In genomic region chr7:28716590-28717281, GRCm38 (mm10) we compare ENCODE assay signal across 8 mouse cellular contexts. TPM values are rescaled to one million over a fixed set of nuclear protein-coding genes. Genes with fewer than 3 reads are reported as not detected.
DNase-seq lines count a peak whose midpoint lies in the region; ATAC-seq lines count a peak whose summit lies in the region.

TSS of gene Fbxo17 (plus strand) at chr7:28716804.

- 4% methylated on average over 36 of the region's 36 CpGs for WGBS in hindbrain, embryonic 12.5 days
- WGBS in liver, embryonic 13.5 days (ENCODE audit: insufficient replicate concordance) = 6% methylated on average over 36 of the region's 36 CpGs

- peaks cover 4% of the 10 kb centered on the region; the same call in 1 of the 2 replicates for H3K4me1 ChIP-seq in hindbrain, embryonic 12.5 days
- peaks cover 8% of the 10 kb centered on the region; the same call in 1 of the 2 replicates for H3K4me1 ChIP-seq in liver, embryonic 13.5 days (replicated peaks)

- peak within 1 kb of the TSS; percentile 8; the same call in 1 of the 2 replicates for H3K27ac ChIP-seq in hindbrain, embryonic 12.5 days
- no peak within 1 kb of the TSS for H3K27ac ChIP-seq in liver, embryonic 13.5 days

- H3K9ac ChIP-seq in hindbrain, embryonic 12.5 days = peak within 1 kb of the TSS; percentile 61
- peak within 1 kb of the TSS; percentile 53 for H3K9ac ChIP-seq in liver, embryonic 13.5 days

- no peaks in the 10 kb centered on the region for H3K27me3 ChIP-seq in hindbrain, embryonic 12.5 days
- H3K27me3 ChIP-seq in liver, embryonic 13.5 days = peaks cover 13% of the 10 kb centered on the region; the same call in 1 of the 2 replicates

- peak within 1 kb of the TSS; percentile 41 for H3K4me3 ChIP-seq in hindbrain, embryonic 12.5 days
- H3K4me3 ChIP-seq in liver, embryonic 13.5 days (replicated peaks) = peak within 1 kb of the TSS; percentile 51

- no peaks in the 10 kb centered on the region for H3K36me3 ChIP-seq in hindbrain, embryonic 12.5 days
- H3K36me3 ChIP-seq in liver, embryonic 13.5 days = no peaks in the 10 kb centered on the region

- peak within 1 kb of the TSS; percentile 68 for H3K4me2 ChIP-seq in hindbrain, embryonic 12.5 days (replicated peaks)
- H3K4me2 ChIP-seq in liver, embryonic 13.5 days = peak within 1 kb of the TSS; percentile 65

- DNase-seq in cerebellum, adult 9-10 months = no peak
- DNase-seq in cerebellum, adult 18-20 months = peak; percentile 60 to 68
- DNase-seq in forelimb bud, embryonic 11.5 days (ENCODE audit: low read depth, low spot score) = peak; percentile 69
- no peak for DNase-seq in liver, embryonic 13.5 days
- DNase-seq in naive thymus-derived CD4-positive, alpha-beta T cell, adult 2 months (ENCODE audit: low read depth) = peak; percentile 75
- DNase-seq in thymus, postnatal 25 days = peak; percentile 64

- ATAC-seq in cerebellum, adult (ENCODE audit: insufficient number of reproducible peaks, low FRiP score, low TSS enrichment) = peak; percentile 49; the same call in 1 of the 2 replicates
- peak; percentile 76 for ATAC-seq in hindbrain, embryonic 12.5 days (ENCODE audit: low FRiP score)
- peak; percentile 41; the same call in 1 of the 2 replicates for ATAC-seq in liver, embryonic 13.5 days (ENCODE audit: low read depth)

- no peaks in the 10 kb centered on the region for H3K9me3 ChIP-seq in hindbrain, embryonic 12.5 days (replicated peaks)
- no peaks in the 10 kb centered on the region for H3K9me3 ChIP-seq in liver, embryonic 13.5 days (replicated peaks)

RNA-seq across cellular contexts. Expression of gene Fbxo17, which starts in this region (rescaled TPM):
- 8.5 and 11.1 TPM in 2 replicates for polyA plus RNA-seq in hindbrain, embryonic 12.5 days (2016; fragmentation: Nextera tagmentation; extraction: Ambion mirVana)
- polyA plus RNA-seq in liver, embryonic 13.5 days (2015; fragmentation: Nextera tagmentation; extraction: Ambion mirVana) = 1.4 and 1.8 TPM in 2 replicates

Comparison
In these comparisons a context has a peak if more than half of its experiments do, and no peak if none do; other contexts are left out.
1. DNase-seq: peak in cerebellum, adult 18-20 months (2 of 2), forelimb bud, embryonic 11.5 days (single experiment), naive thymus-derived CD4-positive, alpha-beta T cell, adult 2 months (single experiment) and thymus, postnatal 25 days (single experiment); none in cerebellum, adult 9-10 months (single experiment) and liver, embryonic 13.5 days (single experiment).
2. Peak in every context shown above with its lines, with median percentiles within 50 percentile points of each other: ATAC-seq.